Mouse (Mus musculus) thymus, adult 18-20 months (tissue): ENCODE measurements around the gene Aldh8a1.
A peak's percentile ranks its signal among the peaks of the same experiment; 100 is the strongest.
"Not testable (repeated sequence)": the region's sequence is repeated elsewhere in the genome, so short reads cannot be mapped to it uniquely, and the experiment has no call there.

Source experiments
- DNase-seq, 2 experiments: peaks; one replicate each; pipeline ENCODE4 v3.0.0; 2022; ENCODE audit warnings: mixed read lengths in 2 of 2

The Aldh8a1 gene

DNA sequence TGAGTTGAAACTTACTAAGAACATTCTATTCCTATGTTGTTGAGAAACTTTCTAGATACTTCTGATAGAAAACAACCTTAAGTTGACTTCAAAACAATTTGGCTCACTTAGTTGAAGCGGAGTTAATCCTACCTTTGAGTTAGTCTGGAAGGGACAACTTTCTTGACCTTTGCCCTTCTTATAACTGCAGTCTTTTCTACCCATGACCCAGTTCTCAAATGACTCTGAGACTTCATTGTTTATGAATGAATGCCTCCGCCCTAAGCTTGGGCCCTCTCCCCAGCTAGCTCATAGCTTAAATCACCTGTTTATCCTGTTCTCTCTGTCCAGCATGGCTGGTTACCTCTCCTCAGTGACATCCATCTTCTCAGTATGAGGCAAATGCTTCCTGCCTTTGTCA lies 7.5 kb upstream of the Aldh8a1 start:
- DNase-seq, result no peak

DNA sequence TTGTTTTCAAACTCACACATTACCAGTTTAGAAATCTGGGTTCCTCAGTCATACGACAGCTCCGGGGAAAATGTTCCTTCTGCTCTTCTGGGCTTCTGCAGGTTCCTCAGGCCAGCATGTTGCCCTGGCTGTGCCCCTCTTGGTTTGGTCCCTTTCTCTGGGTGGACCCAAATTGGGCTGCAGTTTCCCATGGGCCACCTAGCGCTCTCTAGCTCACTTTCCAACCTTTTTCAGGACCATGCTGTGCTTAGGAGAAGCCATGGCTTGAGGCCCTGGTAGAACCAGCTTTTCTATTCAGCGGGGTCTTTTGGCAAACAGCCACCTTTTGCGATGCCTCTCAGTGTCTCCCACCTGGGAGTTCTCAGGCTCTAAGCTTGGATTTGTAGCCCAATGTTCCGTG lies 4.8 kb upstream of the Aldh8a1 start:
- DNase-seq, result no peak

DNA sequence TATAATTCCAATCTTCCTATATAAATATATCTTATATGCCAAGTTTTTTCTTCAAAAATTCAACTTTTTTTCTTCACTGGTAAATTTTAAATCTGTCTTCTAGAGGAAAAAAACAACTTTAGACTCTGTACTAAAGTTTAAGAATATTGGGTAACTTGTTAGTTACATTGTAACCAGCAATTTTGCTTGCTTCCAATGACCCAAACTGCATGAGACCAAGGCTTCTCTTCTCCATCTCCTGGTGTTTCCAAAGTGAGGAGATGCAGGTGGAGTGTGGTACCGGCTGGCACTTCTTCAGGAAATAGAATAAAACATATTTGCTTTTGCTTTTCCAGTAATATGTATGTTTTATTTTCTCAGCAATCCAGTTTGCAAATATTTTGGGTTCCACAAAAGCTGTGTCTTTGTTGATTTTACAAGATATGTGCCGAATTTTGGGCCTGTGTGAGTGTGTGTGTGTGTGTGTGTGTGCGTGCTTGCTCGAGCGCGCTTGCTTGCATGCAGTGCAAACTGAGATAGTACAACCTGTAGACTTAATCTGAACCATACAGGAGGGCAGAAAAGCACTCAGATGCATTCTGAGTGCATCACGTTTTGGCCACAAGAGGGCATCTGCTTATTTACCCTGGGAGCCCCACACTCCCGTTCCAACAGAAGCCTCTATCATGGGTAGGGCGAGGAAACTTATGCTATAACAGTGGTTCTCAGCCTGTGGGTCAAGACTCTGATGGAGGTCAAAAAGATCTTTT lies 1.3 kb downstream of the Aldh8a1 start:
- no peak for DNase-seq

- DNase-seq, result no peak
These were observed 5.8 kb downstream of the Aldh8a1 start for GRCm38 (mm10) chr10:21382914-21383313.

DNA sequence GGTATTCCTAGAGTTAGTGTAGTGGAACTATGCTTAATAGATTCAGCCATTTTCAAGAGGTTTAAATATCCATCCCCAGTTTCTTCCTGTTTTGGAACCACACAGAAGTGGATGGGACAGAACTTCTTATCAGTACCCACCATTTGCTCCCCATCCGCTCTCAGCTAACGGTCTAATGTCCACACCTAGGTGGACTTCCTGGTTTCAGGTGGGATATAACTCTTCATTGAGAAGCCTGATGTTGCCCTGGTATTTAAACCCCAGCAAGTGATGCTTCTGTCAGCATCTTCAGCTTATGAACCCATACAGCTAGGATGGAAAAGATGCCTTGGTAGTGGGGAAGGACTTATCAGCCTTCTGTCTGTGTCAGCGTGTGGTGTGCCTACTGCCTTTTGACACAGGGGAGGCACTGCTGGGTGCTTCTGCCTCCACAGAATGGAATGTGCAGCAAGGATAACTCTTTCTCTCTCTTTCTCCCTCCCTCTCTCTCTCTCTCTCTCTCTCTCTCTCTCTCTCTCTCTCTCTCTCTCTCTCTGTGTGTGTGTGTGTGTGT lies 8.1 kb downstream of the Aldh8a1 start:
- DNase-seq, result no peak

DNA sequence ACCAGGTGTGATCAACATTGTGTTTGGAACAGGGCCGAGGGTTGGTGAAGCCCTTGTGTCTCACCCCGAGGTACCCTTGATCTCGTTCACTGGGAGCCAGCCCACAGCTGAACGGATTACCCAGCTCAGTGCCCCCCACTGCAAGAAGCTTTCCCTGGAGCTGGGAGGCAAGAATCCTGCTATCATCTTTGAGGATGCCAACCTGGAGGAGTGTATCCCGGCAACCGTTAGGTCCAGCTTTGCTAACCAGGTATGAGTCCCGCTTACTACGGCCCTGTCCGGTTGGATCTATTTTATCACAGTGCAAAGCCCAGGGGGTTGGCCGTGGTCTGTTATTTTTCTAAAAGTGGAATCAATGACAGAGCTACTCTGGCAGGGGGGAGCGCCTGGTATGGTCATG lies 12.0 kb downstream of the Aldh8a1 start:
- DNase-seq, result no peak

GRCm38 (mm10) chr10:21390440-21390839 lies 13.3 kb downstream of the Aldh8a1 start:
- no peak for DNase-seq

GRCm38 (mm10) chr10:21391286-21391685 lies 14.2 kb downstream of the Aldh8a1 start:
- no peak for DNase-seq

- no peak for DNase-seq
These were observed 16.3 kb downstream of the Aldh8a1 start for GRCm38 (mm10) chr10:21393390-21393789.

GRCm38 (mm10) chr10:21395426-21396139 lies 18.5 kb downstream of the Aldh8a1 start:
- no peak for DNase-seq

DNA sequence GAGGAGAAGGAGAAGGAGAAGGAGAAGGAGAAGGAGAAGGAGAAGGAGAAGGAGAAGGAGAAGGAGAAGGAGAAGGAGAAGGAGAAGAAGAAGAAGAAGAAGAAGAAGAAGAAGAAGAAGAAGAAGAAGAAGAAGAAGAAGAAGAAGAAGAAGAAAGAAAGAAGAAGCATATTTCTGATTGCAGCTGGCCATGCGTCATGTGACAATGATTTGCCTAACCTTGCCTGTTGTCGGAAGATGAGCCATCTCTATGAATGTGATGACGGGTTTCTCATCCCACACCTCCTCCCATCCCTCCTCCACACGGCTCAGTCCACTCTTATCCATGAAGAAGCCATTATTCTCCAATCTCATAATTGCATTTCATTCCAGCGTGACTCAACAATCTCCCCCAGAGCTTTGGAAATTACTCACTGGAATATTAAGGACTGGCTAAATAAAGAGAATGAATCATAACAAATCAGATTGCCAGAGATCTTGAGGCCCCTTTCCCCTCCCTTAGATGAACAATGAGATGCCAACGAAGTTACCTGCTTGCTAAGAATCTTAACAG lies 21.9 kb downstream of the Aldh8a1 start:
- not testable (repeated sequence) for DNase-seq

DNA sequence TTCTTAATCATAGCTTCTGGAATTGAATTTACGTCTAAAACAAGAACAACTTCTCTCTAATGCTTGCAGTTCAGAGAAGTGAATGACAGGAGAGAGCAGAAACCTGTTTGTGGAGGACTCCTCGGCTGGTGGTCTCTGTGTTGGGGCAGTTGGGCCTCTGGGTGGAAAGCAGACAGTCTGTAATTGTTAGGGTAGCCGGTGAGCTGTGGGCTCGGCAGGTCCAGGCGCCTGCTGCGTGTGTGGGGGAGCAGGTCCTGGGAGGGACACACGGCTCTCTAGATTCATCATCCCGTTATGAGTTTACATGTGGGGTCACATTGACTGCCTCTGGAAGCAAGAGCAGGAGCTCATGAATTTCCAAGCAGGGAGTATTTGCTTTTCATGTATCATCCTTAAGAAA lies 22.5 kb downstream of the Aldh8a1 start:
- DNase-seq, result no peak

- DNase-seq, result no peak
These were observed 22.9 kb downstream of the Aldh8a1 start for GRCm38 (mm10) chr10:21400031-21400430.

GRCm38 (mm10) chr10:21400453-21400852 lies 23.4 kb downstream of the Aldh8a1 start:
- DNase-seq, result no peak

DNA sequence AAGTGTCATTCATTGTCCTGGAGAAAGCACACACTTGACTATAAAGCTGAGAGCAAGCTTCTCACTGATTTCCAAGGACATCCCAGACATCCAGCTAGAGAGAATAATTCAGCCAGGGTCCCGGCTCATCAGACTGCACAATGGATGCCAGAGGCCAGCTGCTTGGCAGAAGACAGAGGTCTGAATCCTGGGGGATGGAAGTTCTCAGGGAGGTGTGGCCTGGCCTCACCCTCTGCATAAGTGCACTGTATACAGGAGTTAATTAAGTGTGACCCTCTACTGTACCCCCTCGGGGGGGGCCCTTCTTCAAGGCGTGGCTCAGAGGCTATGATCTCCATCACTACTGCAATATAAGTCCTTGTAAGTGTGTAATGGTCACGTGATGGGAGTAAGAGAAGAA lies 24.2 kb downstream of the Aldh8a1 start:
- no peak for DNase-seq

GRCm38 (mm10) chr10:21404822-21405221 lies 27.7 kb downstream of the Aldh8a1 start:
- DNase-seq, result no peak

GRCm38 (mm10) chr10:21405707-21406534 lies 28.8 kb downstream of the Aldh8a1 start:
- DNase-seq, result no peak

DNA sequence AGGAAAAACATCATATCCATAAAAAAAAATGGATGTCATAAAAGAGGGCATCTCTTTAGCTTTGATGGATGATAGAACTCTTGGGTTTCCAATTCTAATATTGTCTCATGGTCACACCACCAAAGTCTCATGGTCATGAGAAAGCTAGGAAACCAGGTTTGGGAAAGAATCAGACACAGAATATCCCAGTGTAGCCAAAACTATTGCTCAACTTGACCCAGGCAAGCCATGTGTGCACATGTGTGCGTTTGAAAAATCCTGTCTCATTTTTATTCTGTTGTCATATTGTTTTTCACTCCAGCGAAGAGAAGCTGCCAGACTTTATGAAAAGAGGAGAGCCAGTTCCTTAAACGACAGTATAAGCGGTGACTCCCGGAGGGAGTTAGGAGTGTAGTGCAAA lies 33.6 kb downstream of the Aldh8a1 start:
- DNase-seq, result no peak

GRCm38 (mm10) chr10:21411621-21412205 lies 34.6 kb downstream of the Aldh8a1 start:
- no peak for DNase-seq

- no peak for DNase-seq
These were observed 37.9 kb downstream of the Aldh8a1 start for GRCm38 (mm10) chr10:21415031-21415430.

GRCm38 (mm10) chr10:21416184-21416583 lies 39.1 kb downstream of the Aldh8a1 start:
- no peak for DNase-seq

GRCm38 (mm10) chr10:21419188-21419587 lies 42.1 kb downstream of the Aldh8a1 start:
- DNase-seq, result peak; percentile 23 to 68
